Mouse (Mus musculus) thymus, postnatal 14 days (tissue): ENCODE measurements around the gene Epsti1.

ENCODE experiments used
- DNase-seq: peaks from one replicate; pipeline ENCODE4 v3.0.0; 2021

Epsti1 gene

GRCm38 (mm10) chr14:77923076-77923865 is 19.2 kb downstream of the Epsti1 start:
- no peak for DNase-seq

DNA sequence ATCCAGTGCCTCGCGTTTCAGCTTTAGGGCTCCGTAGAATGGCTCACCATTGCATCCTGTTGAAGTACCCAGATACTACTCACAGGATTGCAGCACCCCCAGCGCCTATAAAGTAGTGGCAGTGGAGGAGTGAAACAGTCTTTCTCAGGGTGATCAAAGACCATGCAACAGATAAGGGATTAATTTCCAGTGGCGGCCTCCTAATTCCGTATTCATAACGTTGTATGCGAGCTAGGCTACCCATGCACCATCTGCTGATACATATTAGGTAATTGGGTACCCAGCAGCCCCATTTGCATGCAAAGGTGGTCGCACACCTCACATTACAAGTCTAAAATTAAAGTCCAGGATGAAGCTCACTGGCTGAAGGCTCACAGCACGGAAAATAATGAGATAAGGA is 21.4 kb downstream of the Epsti1 start:
- no peak for DNase-seq

GRCm38 (mm10) chr14:77926718-77927117 is 22.7 kb downstream of the Epsti1 start:
- peak; percentile 56 for DNase-seq

GRCm38 (mm10) chr14:77928021-77928420 is 24.0 kb downstream of the Epsti1 start:
- peak; percentile 80 for DNase-seq

DNA sequence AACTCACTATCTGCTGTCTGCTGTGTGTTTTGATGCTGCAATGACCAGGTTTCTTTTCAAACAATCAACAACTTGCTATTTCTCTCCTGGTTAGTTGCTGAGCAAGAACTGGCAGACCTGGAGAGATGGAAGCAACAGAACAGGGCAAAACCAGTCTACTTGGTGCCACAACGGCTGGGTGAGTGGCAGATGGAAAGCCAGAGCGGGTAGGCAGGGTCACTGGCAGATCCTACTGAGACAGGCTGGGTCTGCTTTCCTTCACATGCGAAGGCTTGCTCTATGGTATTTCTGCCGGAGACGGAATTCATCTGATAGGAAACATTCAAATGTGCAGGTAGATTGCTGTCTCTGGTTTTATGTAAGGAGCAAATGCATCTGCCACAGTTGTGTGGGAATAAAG is 24.6 kb downstream of the Epsti1 start:
- DNase-seq = no peak

DNA sequence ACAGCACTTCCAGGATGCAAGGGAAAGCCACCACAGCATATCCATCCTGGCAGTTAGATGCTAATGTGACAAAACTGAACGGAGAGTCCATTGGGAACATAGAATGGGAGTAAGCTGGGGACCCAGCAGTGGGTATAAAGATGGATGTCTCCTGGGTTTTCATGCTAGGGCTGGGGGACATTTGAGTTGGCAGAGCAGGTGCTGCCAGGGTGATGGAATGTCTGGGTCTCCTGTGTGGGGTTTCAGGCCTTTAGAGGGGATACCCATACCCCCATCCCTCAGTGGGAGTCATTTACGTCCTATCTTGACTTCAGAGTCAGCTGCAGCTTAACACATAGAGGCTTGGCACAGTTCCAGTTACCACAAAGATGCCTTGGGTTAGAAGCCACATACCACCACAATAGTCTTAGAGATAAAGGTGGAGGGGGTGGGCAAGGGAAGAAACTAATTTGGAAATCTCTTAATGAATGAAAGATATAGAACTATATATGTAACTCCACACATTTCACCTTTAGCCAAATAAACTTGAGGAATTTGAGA is 25.2 kb downstream of the Epsti1 start:
- peak; percentile 11 for DNase-seq

DNA sequence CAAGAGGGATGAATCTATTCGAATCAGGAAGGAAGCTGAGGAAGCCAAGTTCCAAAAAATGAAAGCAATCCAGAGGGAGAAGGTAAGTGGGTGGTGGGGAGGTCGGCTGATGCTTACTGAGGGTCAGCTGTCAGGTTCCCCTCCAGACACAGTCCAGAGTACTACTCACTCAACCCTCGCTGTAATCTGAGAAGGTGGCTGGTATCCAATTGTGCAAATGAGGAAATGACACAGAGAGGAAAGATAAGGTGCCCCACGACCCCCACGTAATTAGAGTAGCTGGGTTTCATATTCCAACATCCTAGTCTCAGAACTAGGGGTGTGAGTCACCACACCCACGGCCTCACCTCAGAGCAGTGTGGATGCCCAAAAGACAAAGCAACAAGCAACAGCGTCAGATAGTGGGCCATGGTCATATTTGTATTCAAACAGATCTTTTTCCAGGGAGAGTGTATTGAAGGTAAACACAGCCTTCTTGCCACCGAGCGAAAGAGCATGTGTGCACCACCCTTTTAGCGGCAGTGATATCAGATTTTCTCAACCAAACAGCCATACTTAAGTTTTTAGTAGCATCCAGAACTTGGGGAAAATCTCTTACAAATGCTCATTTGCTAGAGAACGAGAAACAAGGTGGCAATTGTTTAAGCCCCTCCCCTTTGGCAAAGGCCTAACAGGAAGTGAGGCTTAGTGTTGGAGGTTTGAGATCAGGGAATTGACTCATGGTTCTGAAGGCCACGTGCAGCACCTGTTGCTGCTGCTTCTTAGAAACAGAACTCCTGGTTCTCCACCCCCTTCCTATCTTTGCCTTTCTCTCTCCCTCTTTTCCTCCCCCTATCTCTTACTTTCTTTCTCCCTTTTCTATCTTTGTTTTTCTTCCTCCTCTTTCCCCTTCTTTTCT is 28.4 kb downstream of the Epsti1 start:
- DNase-seq = no peak

DNA sequence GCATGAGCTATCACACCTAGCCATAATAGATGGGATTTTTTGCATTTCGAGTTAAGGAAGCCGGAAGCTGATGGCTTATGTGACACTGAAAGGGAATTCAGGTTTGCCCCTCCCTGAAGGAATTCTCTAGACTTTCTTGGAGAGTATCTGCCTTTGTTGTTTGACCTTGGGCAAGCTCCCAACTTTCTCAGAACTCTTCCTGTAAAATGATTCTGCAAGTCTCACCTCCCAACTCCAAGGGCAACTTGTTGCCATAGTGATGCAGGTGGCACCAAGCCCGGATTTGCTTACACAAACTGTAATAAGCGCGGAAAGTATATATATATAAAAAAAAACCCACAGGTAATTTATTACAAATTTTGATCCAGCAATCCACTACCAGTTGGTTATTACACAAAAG is 29.2 kb downstream of the Epsti1 start:
- no peak for DNase-seq

DNA sequence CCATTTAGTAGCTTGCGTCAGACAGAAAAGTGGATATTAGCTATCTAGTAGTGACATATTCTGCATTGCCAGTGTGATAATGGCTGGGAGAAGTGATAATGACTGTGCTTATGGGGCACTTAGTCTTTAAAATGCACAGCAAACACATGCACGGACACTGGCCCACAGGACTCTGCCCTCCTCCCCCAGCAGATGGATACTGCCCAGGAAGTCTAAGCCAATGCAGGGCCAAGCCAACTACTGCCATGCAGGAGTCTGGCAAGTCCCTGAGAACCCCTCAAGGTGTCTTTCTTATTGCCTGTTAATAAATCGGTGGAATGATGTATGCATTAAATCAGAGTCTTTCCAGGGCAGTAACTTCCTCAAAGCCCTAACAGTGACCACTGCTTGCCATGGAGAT is 30.4 kb downstream of the Epsti1 start:
- DNase-seq = no peak

DNA sequence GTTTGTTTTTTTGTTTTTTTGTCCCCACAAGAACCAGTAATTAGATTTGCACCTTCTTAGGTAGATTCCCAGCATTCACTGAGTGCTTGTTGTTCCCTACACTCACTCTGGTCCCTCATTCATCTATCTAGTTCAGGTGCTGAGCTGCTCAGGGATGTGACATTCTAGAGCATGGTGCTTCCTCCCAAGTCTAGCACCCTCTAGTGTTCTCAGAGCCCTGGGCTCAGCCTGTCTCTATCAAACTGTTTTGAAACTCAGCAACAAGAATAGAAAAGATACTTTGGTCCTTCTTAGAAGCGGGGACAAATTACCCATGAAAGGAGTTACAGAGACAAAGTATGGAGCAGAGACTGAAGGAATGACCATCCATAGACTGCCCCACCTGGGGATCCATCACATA is 37.1 kb downstream of the Epsti1 start:
- peak; percentile 17 for DNase-seq

DNA sequence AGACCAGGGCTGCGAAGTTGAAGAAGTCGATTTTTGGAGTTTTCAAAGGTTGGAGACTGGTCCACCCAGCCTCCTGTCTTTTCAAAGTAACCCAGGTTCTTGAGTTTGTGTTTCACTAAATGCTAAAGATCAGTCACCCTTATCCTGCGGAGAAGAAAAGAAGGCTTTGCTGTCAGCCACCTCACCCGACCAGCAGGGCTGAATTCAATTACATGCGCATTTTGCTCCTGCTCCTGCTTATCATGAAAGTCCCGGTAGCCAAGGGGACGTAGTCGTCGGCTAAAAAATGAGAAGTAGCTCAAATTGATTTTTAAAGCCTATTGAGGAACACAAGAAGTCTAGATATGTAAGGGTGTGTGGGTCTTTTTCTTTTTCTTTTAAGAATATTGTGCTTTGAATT is 38.2 kb downstream of the Epsti1 start:
- no peak for DNase-seq

GRCm38 (mm10) chr14:77942793-77943558 is 38.9 kb downstream of the Epsti1 start:
- DNase-seq = no peak

DNA sequence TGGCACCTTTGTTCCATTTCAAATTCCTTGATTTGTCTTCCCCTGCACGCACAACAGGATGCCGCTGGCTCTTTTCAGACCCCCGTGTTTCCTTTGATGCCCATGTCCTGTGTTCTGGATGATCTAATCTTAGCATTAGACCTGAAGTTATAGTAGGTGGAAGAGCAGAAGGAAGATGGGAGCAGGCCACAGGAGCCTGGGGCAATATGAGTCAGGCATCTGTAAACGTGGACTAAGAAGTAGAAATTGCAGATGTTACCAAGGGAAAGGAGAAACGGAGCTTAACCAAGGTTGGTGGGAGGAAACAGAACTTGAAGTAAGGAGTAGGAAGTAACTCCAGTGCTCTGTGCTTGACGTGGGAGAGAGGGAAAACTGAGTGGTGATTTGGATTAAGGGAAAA is 57.7 kb downstream of the Epsti1 start:
- DNase-seq = no peak

GRCm38 (mm10) chr14:77963525-77963924 is 59.5 kb downstream of the Epsti1 start:
- DNase-seq = no peak

- no peak for DNase-seq
These were observed 67.3 kb downstream of the Epsti1 start for GRCm38 (mm10) chr14:77971355-77971754.

- DNase-seq = no peak
These were observed 70.2 kb downstream of the Epsti1 start for GRCm38 (mm10) chr14:77974221-77974620.

DNA sequence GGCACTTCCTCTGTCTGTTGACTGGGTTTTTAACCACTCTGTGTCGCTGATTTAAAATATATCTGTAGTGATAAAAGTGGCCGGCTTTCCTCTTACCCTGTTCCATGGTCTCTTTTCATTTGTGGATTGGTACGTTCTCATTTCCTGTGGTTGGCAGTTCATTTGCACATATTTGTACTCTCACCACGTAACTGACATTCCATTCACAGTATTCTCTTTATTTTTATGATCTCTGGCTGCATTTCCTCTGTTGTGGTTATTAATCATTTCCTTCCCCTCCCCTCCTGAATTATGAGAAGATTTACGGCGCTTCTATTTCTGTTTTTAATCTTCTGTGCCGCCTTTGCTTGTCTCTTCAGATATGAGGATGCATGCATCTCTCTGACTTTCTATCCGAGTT is 71.7 kb downstream of the Epsti1 start:
- DNase-seq = no peak

DNA sequence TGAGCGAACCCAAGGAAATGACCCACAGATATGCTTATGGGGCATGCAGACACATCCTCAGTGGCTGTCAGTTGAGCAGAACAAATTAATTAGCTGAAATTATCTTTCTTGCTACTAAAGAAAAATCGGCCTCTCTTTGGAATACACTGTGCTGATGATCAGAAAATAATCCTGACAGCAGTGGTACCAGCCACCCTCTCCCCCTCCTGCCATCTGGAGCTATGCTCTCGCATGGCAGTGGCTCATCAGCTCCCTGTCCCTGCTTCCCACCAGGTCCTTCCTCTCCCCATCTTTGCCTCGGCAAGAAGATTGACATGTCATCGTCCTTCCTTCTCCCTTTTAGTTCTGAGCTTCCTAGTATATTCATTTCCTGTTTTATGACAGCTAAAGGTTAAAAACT is 77.5 kb downstream of the Epsti1 start:
- no peak for DNase-seq

DNA sequence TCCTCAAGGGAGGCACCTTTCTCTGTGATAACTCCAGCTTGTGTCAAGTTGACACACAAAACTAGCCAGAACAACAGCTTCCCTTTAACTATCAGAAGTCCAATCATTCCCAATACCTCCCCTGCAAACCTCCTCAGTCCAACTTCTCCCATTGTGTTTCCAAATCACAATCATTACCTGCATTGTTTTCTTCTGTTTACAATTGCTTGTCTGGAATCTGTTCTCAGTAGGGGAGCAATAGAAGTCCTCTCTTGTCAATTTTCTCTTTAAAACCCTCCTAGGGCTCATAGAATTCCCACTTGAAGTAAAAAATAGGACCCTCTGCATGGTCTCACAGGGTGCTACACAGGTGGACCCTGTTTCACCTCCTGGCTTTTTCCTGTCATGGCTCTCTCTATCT is 93.7 kb downstream of the Epsti1 start:
- no peak for DNase-seq

DNA sequence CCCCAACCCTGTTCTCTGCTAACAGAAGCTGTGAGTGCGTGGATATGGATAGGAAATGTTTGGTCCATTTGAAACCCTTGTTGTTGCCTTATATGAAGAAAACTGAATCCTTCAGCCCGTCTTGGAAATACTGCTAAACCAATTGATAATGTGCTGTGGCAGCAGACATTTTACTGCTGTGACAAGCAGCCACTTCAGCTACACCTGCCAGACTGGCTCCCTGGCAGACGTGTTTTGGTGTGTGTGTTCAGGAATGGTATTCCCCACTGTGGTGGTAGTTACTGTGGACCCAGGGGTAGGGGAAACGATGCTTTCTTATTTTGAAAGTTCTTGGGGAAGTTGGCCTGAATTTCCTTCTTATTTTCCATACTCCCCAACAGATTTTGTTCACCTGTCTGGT is 100.4 kb downstream of the Epsti1 start:
- DNase-seq = no peak

DNA sequence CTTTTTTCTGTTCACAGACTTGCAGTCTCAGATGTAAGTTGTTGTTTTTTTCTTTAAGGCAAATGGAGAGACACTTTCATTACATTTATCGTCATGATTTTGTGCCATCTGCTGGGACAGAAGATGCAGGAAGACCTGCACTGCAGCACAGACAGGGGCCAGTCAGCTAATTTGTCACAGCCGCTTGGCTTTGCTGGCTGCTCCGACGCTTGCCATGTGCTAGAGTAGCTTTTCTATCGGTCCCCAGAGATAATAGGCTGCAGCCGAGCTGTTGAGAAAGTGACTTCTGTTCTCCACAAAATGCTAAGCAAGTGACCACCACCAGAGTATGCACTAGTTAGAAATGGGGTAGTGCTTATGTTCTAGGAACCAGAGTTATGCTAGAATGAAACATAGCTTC is 104.0 kb downstream of the Epsti1 start:
- no peak for DNase-seq

DNA sequence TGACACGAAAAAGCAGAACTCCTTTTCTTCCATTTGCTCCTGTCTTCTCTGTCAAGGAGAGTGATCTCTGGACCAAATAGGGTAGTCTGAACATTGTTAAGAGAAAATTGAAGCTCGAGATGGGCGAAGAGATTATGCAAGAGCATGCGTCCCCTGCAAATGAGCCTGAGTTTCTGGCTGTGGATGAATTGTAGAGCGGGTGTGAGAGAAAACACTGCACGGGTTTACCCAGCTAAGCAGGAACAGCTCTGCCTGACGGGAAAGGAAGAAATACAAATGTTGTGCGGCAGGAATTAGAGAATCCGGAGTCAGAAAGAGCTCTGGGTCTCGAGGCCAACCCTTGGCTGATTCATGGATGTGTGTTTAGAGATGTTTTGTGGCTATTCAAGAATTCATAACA is 107.8 kb downstream of the Epsti1 start:
- DNase-seq = no peak
